Mouse (Mus musculus) natural killer cell, adult 2 months (primary cell): ENCODE measurements around the gene Pomgnt2.

Experiments used
- DNase-seq, 2 experiments: peaks; one replicate each; pipeline ENCODE4 v3.0.0; 2022; ENCODE audit warnings: low spot score in 2 of 2

Pomgnt2 gene

GRCm38 (mm10) chr9:122013629-122014028 lies 16.7 kb upstream of the Pomgnt2 start:
- DNase-seq: peak in 1 of 2 experiments; percentile 10

GRCm38 (mm10) chr9:122012816-122013215 lies 15.9 kb upstream of the Pomgnt2 start:
- no peak for DNase-seq

- DNase-seq: no peak
Observed at GRCm38 (mm10) chr9:122010751-122011150, 13.8 kb upstream of the Pomgnt2 start.

- DNase-seq: no peak
Observed at GRCm38 (mm10) chr9:122008876-122009275, 12.0 kb upstream of the Pomgnt2 start.

GRCm38 (mm10) chr9:122006609-122007008 lies 9.7 kb upstream of the Pomgnt2 start:
- no peak for DNase-seq

GRCm38 (mm10) chr9:122006175-122006574 lies 9.3 kb upstream of the Pomgnt2 start:
- no peak for DNase-seq

GRCm38 (mm10) chr9:121997978-121998377 lies 1.1 kb upstream of the Pomgnt2 start:
- DNase-seq: no peak

- DNase-seq: no peak
Observed at GRCm38 (mm10) chr9:121995508-121996131, 1.3 kb downstream of the Pomgnt2 start.

GRCm38 (mm10) chr9:121995077-121995476 lies 1.8 kb downstream of the Pomgnt2 start:
- no peak for DNase-seq

GRCm38 (mm10) chr9:121993047-121993446 lies 3.9 kb downstream of the Pomgnt2 start:
- no peak for DNase-seq

GRCm38 (mm10) chr9:121991041-121991440 lies 5.9 kb downstream of the Pomgnt2 start:
- DNase-seq: no peak

- no peak for DNase-seq
Observed at GRCm38 (mm10) chr9:121989536-121989935, 7.4 kb downstream of the Pomgnt2 start.

- DNase-seq: no peak
Observed at GRCm38 (mm10) chr9:121988910-121989309, 8.0 kb downstream of the Pomgnt2 start.

GRCm38 (mm10) chr9:121984465-121985461 lies 12.1 kb downstream of the Pomgnt2 start:
- peak; percentile 53 to 68 for DNase-seq

GRCm38 (mm10) chr9:121983504-121983903 lies 13.4 kb downstream of the Pomgnt2 start:
- peak; percentile 13 to 42 for DNase-seq

- DNase-seq: no peak
Observed at GRCm38 (mm10) chr9:121982665-121983064, 14.2 kb downstream of the Pomgnt2 start.

- DNase-seq: no peak
Observed at GRCm38 (mm10) chr9:121982214-121982613, 14.7 kb downstream of the Pomgnt2 start.

- DNase-seq: no peak
Observed at GRCm38 (mm10) chr9:121981466-121982105, 15.3 kb downstream of the Pomgnt2 start.

GRCm38 (mm10) chr9:121981046-121981445 lies 15.9 kb downstream of the Pomgnt2 start:
- DNase-seq: no peak

- DNase-seq: no peak
Observed at GRCm38 (mm10) chr9:121975321-121975720, 21.6 kb downstream of the Pomgnt2 start.

- no peak for DNase-seq
Observed at GRCm38 (mm10) chr9:121974141-121974986, 22.5 kb downstream of the Pomgnt2 start.
